Comparison of ENCODE assay signal across 13 mouse cellular contexts in the genomic region with DNA sequence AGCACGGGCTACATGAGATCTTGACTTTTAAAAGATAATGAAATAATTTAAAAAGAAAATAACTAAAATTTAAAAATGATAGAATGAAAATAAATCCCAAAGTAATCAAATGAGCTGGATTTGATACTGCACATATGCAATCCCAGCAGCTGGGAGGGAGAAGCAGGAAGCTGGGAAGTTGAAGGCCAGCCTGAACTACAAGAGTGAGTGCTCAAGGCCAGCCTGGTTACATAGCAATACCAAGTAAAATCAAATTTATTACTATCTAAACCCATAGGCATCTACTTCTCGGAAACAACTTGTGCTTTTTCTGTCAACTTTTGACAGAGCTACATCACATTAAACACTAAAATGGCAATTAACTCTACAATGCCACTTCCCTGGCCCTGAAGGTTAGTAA. TPM values are rescaled to one million over a fixed set of nuclear protein-coding genes. Genes with fewer than 3 reads are reported as not detected.
"Had no signal": no experiment of that assay in that cellular context is flagged by ENCODE, and none has a peak within 500 bp of the region (broad histone marks: within the 10 kb centered on the region; RNA-seq: fewer than 3 reads in every experiment).

No protein-coding gene starts in this region.

- DNase-seq: lung, adult 18-20 months; lung, embryonic 14.5 days; lung, postnatal 10 days; lung, postnatal 4 days; midbrain, embryonic 14.5 days; right cerebral cortex, postnatal 25 days; right cerebral cortex, postnatal 4 days; spleen, adult 18-20 months; thymus, adult 18-20 months; thymus, postnatal 14 days; thymus, postnatal 36 days had no signal

RNA-seq across cellular contexts. Expression of gene Fez1, which starts 37.7 kb away (rescaled TPM):
- total RNA-seq: megakaryocyte-erythroid progenitor cell, adult 5-6 weeks; neutrophil, adult 5-6 weeks had no signal
